Mouse (Mus musculus) G1E (cell line): Measurements from ENCODE around the gene Ccdc27. TPM values are rescaled to one million over a fixed set of nuclear protein-coding genes. Genes with fewer than 3 reads are reported as not detected.

Source experiments
- ATAC-seq: 2 replicates; pipeline ENCODE4 v1.8.0; 2016; ENCODE audit warnings: mild to moderate bottlenecking; ENCODE audit not compliant: insufficient number of reproducible peaks, poor library complexity, low FRiP score, severe bottlenecking; ENCODE audit errors: extremely low read depth
- DNase-seq: peaks from one replicate; pipeline ENCODE4 v3.0.0; 2012; ENCODE audit warnings: low spot score
- H3K27me3 ChIP-seq: 2 replicates; pipeline ENCODE4 v1.6.1; 2012; ENCODE audit warnings: mild to moderate bottlenecking, low read length, inconsistent platforms; ENCODE audit not compliant: insufficient read depth
- H3K36me3 ChIP-seq: replicated peaks from 2 replicates; pipeline ENCODE3; 2012; ENCODE audit warnings: mild to moderate bottlenecking, inconsistent platforms
- H3K4me1 ChIP-seq: 2 replicates; pipeline ENCODE4 v1.6.1; 2012; ENCODE audit warnings: low read depth, low read length, inconsistent platforms, mixed read lengths; ENCODE audit not compliant: insufficient read depth
- H3K4me3 ChIP-seq: 2 replicates; pipeline ENCODE4 v1.5.1; 2012; ENCODE audit warnings: low read depth, mild to moderate bottlenecking, inconsistent platforms, low read length, moderate library complexity, mixed read lengths
- H3K9me3 ChIP-seq: replicated peaks from 2 replicates; pipeline ENCODE4 v1.6.1; 2012; ENCODE audit warnings: inconsistent platforms
- CTCF ChIP-seq: IDR thresholded peaks from 2 replicates; pipeline ENCODE4 v1.5.1; 2012; ENCODE audit warnings: low read depth, low read length, inconsistent platforms, mixed read lengths
- GATA1 ChIP-seq: IDR thresholded peaks from 2 replicates; pipeline ENCODE4 v1.6.1; 2012; ENCODE audit warnings: borderline replicate concordance, low read length, inconsistent platforms, mixed read lengths
- GATA2 ChIP-seq: IDR thresholded peaks from 2 replicates; pipeline ENCODE4 v1.6.1; 2012; ENCODE audit warnings: low read depth, low read length, inconsistent platforms, borderline replicate concordance
- POLR2AphosphoS5 ChIP-seq: IDR thresholded peaks from 2 replicates; pipeline ENCODE4 v1.6.1; 2012; ENCODE audit warnings: low read depth, low read length, inconsistent platforms; ENCODE audit not compliant: insufficient replicate concordance
- TAL1 ChIP-seq: conservative IDR thresholded peaks from 2 replicates; pipeline ENCODE4 v1.6.1; 2012; ENCODE audit warnings: low read depth, low read length, inconsistent platforms, mixed read lengths
- polyA plus RNA-seq: library from polyadenylated mRNA; stranded (reverse); fragments of >175 nt; gene quantifications from 2 replicates; pipeline ENCODE4 v1.2.3, GENCODE M21; 2012
- total RNA-seq, 2 experiments: library from RNA; stranded (forward) in 1 of 2; stranded (reverse) in 1 of 2; fragments of 200-1000 nt in 1 of 2; fragments of >200 nt in 1 of 2; fragmentation: Nextera tagmentation in 1 of 2; gene quantifications; 2 replicates each; pipeline ENCODE4 v1.2.3; 2014 to 2017

Gene Ccdc27
- not detected in 2 replicates for total RNA-seq (2014; fragmentation: Nextera tagmentation)
- not detected in 2 replicates for total RNA-seq (2017)
- polyA plus RNA-seq: not detected in 2 replicates

DNA sequence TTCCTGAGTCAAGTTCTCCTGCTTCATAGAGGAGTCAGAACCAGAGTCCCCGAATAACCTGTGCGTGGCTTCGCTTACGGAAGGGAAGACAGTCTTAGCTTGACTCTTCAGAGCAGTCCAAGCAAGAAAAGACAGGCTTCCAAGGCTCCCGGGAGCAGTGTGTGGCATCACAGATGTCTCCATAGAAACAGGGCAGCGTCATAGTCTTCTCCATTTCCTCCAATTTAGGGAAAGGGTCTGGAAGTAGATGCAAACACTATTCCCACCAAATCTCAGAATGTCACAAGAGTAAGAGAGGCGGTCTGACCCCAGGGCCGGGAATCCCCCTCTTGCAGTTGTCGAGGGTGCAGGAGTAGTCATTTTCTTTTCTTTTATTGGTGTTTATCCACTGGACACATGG, at the start of gene Ccdc27:
Gene Ccdc27, minus strand, starts transcription at position 101 of the 400 bp plus-strand sequence.
- Histone ChIP-seq H3K4me1 (no peaks in the 10 kb centered on the region), H3K36me3 (peaks cover 11% of the 10 kb centered on the region), H3K9me3 (no peaks in the 10 kb centered on the region), H3K4me3 (no peak within 1 kb of the TSS), H3K27me3 (no peaks in the 10 kb centered on the region)
- DNase-seq: no peak
- ATAC-seq: no peak
- no peak for TF ChIP-seq CTCF
- TF ChIP-seq POLR2AphosphoS5: no peak
- TF ChIP-seq GATA2: no peak
- TF ChIP-seq GATA1: no peak
- no peak for TF ChIP-seq TAL1

DNA sequence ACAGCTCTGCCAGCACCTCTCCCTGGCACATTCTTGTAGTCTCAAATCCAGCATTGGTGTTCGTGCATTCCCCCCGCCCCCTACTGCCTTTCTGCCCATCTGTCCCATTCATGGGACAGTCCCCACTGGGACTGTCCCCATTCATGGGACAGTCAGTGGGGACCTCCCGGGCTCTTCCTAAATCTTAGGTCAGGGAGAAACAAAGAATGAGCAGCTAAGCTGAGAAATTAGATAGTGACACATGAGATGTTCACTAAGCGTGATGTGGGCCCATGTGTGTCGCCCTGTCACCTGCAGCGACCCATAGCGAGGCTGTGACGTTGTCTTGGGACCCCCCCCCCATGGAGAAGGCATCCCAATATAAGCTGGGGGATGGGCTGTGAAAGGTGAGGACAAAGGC, 48.9 kb upstream of the Ccdc27 start:
- peaks cover 82% of the 10 kb centered on the region for H3K9me3 ChIP-seq
- ATAC-seq: no peak
- no peak overlapping the region for H3K4me3 ChIP-seq
- no peaks in the 10 kb centered on the region for H3K4me1 ChIP-seq
- no peak for DNase-seq
- H3K27me3 ChIP-seq: no peaks in the 10 kb centered on the region
- TF ChIP-seq TAL1: no peak
- TF ChIP-seq GATA2: no peak
- TF ChIP-seq GATA1: no peak
- TF ChIP-seq POLR2AphosphoS5: no peak
- TF ChIP-seq CTCF: no peak
- H3K36me3 ChIP-seq: no peaks in the 10 kb centered on the region

DNA sequence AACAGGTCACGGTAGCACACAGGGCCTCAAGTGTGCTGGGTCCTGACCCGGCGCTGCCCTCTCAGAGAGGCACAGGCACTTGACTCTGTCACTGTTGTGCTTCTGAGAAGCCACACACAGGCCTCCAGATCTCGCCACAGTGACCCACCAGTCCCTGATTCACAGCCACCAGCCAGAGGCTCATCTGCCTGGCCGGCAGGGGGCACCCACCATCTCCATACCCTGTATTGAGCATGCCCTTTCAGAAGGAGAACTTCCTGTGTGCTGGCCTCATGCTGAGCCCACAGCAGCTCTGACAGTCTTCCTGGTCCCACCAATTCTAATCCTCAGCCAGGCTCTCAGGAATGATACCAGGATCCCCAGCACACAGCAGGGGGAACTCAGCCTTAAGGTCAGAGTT, 46.7 kb upstream of the Ccdc27 start:
- Histone ChIP-seq H3K27me3 (no peaks in the 10 kb centered on the region), H3K36me3 (no peaks in the 10 kb centered on the region), H3K4me1 (no peaks in the 10 kb centered on the region), H3K4me3 (no peak overlapping the region), H3K9me3 (peaks cover 78% of the 10 kb centered on the region)
- TF ChIP-seq GATA2: no peak
- TF ChIP-seq GATA1: no peak
- no peak for TF ChIP-seq TAL1
- TF ChIP-seq CTCF: no peak
- no peak for TF ChIP-seq POLR2AphosphoS5
- DNase-seq (no peak), ATAC-seq (no peak)

DNA sequence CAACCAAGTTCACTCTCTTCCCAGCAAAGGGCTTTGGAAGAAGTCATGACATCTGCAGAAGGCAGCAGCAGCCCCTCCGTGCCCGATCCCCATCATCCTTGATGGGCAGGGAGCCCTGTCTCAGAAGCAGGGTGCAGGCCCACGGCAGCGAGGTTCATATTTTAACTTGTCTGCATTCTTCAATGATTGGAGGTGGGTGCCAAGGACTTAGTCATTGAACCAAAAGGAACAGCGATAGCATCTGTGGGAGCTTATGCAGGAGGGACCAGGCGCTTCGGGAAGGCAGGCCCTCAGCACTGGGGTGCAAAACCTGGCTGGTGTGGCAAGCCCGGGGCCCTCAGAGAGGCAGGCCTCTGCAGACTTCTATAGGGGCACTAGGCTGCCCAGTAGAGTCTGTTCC, 44.0 kb upstream of the Ccdc27 start:
- no peaks in the 10 kb centered on the region for H3K27me3 ChIP-seq
- no peak overlapping the region for H3K4me3 ChIP-seq
- ATAC-seq (no peak), DNase-seq (no peak)
- no peak for TF ChIP-seq CTCF
- H3K36me3 ChIP-seq: no peaks in the 10 kb centered on the region
- peaks cover 73% of the 10 kb centered on the region for H3K9me3 ChIP-seq
- no peaks in the 10 kb centered on the region for H3K4me1 ChIP-seq

DNA sequence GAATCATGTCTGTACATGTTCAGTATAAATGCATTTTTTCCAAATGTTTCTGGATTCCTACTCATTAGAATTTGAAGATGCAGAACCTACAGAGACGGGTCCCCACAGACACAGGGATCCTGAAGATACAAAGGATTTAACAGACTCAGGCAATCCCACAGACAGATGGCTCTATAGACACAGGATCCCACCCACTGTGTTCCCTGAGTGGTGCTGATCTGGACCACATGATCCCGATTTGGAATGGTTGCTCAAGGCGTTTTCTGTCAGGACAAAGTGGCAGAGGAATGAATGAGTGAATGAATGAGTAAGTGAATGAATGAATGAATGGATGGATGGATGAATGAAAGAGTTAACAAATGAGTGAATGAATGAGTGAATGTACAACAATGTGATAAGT, 43.4 kb upstream of the Ccdc27 start:
- no peak for DNase-seq
- Histone ChIP-seq H3K4me3 (no peak overlapping the region), H3K9me3 (peaks cover 74% of the 10 kb centered on the region), H3K27me3 (no peaks in the 10 kb centered on the region), H3K36me3 (no peaks in the 10 kb centered on the region), H3K4me1 (no peaks in the 10 kb centered on the region)
- ATAC-seq: no peak
- no peak for TF ChIP-seq CTCF
- no peak for TF ChIP-seq GATA1
- TF ChIP-seq GATA2: no peak
- no peak for TF ChIP-seq POLR2AphosphoS5
- TF ChIP-seq TAL1: no peak

DNA sequence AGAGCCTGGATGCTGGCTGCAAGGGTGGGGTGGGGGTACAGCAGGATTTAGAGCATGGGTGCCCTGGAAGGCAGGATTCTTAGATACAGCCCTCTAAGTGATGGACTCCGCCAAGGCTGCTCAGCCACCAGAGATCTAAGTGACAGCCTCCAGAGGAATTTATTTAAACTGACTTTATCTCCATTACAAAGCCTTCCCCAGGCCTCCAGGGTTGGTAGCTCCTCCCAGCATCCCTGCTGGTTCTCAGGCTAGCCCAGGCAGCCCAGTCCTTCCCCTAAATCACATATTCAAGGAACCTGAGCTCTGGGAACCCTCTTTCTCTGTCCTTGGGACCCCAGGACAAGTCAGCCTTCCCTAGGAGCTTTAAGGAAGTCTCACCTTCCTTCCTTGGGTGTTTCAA, 39.5 kb upstream of the Ccdc27 start:
- H3K36me3 ChIP-seq: no peaks in the 10 kb centered on the region
- H3K9me3 ChIP-seq: peaks cover 70% of the 10 kb centered on the region
- H3K27me3 ChIP-seq: no peaks in the 10 kb centered on the region
- TF ChIP-seq CTCF (no peak), GATA2 (no peak), GATA1 (no peak)
- no peak overlapping the region for H3K4me3 ChIP-seq
- no peak for DNase-seq
- ATAC-seq: no peak
- no peaks in the 10 kb centered on the region for H3K4me1 ChIP-seq

DNA sequence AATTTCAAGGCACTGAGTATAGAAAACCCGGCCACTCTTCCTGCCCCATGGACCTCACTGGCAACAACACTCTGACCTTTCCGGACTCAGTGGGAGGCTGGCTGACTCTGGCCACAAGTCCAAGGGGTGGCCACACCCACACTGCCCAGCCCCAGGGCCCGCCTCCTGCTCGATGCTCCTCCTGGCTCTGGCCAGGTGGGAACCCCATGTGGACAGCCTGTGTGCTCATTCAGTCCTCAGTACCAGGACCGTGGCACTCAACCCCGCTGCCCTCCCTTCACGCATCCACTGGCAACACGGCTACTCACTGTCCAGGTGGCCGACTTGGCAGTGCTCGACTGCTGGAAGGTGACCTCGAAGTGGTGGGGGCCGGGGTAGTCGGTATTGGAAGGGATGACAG, 38.5 kb upstream of the Ccdc27 start:
- no peak for TF ChIP-seq POLR2AphosphoS5
- no peak for TF ChIP-seq GATA1
- TF ChIP-seq GATA2: no peak
- no peak for TF ChIP-seq CTCF
- TF ChIP-seq TAL1: no peak
- Histone ChIP-seq H3K4me3 (no peak overlapping the region; the same call in 1 of the 2 replicates), H3K27me3 (no peaks in the 10 kb centered on the region), H3K36me3 (no peaks in the 10 kb centered on the region), H3K9me3 (peaks cover 62% of the 10 kb centered on the region), H3K4me1 (no peaks in the 10 kb centered on the region)
- ATAC-seq (no peak), DNase-seq (no peak)
